Mouse (Mus musculus): Measurements from ENCODE around the gene Cflar. TPM values are rescaled to one million over a fixed set of nuclear protein-coding genes. Genes with fewer than 3 reads are reported as not detected.
"Not testable (repeated sequence)": the region's sequence is repeated elsewhere in the genome, so short reads cannot be mapped to it uniquely, and the experiment has no call there.

Cflar gene
- polyA plus RNA-seq (2012; ENCODE audit: insufficient read depth, insufficient read length, missing spikeins), result 95.8 and 102 TPM in 2 replicates

DNA sequence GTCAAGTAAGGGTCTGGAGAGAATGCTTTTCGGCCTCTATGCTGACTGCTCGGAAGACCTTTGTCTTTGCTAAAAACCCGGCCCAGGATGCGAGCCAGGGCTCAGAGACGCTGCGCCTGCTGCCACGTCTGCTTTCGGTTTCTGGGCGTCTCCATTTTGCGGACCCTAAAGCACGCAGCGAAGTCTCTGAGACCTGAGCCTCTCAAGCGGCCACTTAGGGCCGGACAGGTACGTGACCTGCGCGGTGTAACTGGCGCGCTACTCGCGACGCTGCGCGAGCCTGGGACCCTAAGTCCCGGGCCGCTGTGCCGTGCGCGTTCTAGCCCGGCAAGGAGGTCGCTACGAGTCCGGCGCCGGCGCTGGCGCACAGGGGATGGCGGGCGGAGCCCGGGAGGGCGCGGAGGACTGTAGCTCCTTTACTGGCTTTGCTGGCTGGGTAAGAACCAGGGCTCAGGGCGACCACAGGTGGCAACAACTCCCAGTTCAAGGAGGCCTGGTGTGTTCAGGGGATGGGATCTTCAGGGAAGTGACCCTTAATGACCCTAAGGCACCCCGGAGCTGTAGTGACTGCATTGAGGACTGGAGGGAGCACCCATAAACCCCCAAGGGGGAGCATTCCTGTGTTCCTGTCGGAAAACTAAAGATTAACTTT, at the start of gene Cflar:
Cflar (plus strand) TSS at position 144 of the 652 bp plus-strand sequence.
- peak within 1 kb of the TSS; percentile 93 for H3K27ac ChIP-seq (ENCODE audit: insufficient read depth, low read depth, low read length)
- H3K4me1 ChIP-seq (ENCODE audit: control insufficient read depth, insufficient read depth, low read length), result peaks cover 3% of the 10 kb centered on the region; the same call in 1 of the 2 replicates
- H3K4me3 ChIP-seq (ENCODE audit: insufficient read depth, low read length), result peak within 1 kb of the TSS; percentile 72
- TF ChIP-seq POLR2A (IDR thresholded peaks at IDR 0.05; ENCODE audit: borderline replicate concordance, low read depth, low read length) (no peak), CTCF (IDR thresholded peaks at IDR 0.05; ENCODE audit: low read depth, low read length) (no peak)

GRCm38 (mm10) chr1:58662671-58663070, 48.6 kb upstream of the Cflar start:
- H3K27ac ChIP-seq (ENCODE audit: insufficient read depth, low read depth, low read length), result not testable (repeated sequence)

GRCm38 (mm10) chr1:58663365-58663764, 47.9 kb upstream of the Cflar start:
- peaks cover 12% of the 10 kb centered on the region for H3K4me1 ChIP-seq (ENCODE audit: control insufficient read depth, insufficient read depth, low read length)
- H3K27ac ChIP-seq (ENCODE audit: insufficient read depth, low read depth, low read length); H3K4me3 ChIP-seq (ENCODE audit: insufficient read depth, low read length): not testable (repeated sequence)

More at GRCm38 (mm10) chr1:58662671-58663070, 48.6 kb upstream of the Cflar start:
- not testable (repeated sequence) for H3K4me3 ChIP-seq (ENCODE audit: insufficient read depth, low read length)
- H3K4me1 ChIP-seq (ENCODE audit: control insufficient read depth, insufficient read depth, low read length), result peaks cover 12% of the 10 kb centered on the region

GRCm38 (mm10) chr1:58668191-58668590, 43.1 kb upstream of the Cflar start:
- Histone ChIP-seq H3K4me1 (ENCODE audit: control insufficient read depth, insufficient read depth, low read length) (peaks cover 17% of the 10 kb centered on the region), H3K4me3 (ENCODE audit: insufficient read depth, low read length) (no peak overlapping the region), H3K27ac (ENCODE audit: insufficient read depth, low read depth, low read length) (no peak overlapping the region)
- TF ChIP-seq POLR2A (IDR thresholded peaks at IDR 0.05; ENCODE audit: borderline replicate concordance, low read depth, low read length), result no peak
- no peak for TF ChIP-seq CTCF (IDR thresholded peaks at IDR 0.05; ENCODE audit: low read depth, low read length)

- Histone ChIP-seq H3K4me1 (ENCODE audit: control insufficient read depth, insufficient read depth, low read length) (peaks cover 11% of the 10 kb centered on the region), H3K27ac (ENCODE audit: insufficient read depth, low read depth, low read length) (peak overlapping the region; percentile 59)
- not testable (repeated sequence) for H3K4me3 ChIP-seq (ENCODE audit: insufficient read depth, low read length)
Observed at GRCm38 (mm10) chr1:58669635-58670034, 41.7 kb upstream of the Cflar start.

- no peak overlapping the region for H3K27ac ChIP-seq (ENCODE audit: insufficient read depth, low read depth, low read length)
- no peak overlapping the region for H3K4me3 ChIP-seq (ENCODE audit: insufficient read depth, low read length)
- peaks cover 11% of the 10 kb centered on the region for H3K4me1 ChIP-seq (ENCODE audit: control insufficient read depth, insufficient read depth, low read length)
- TF ChIP-seq CTCF (IDR thresholded peaks at IDR 0.05; ENCODE audit: low read depth, low read length) (no peak), POLR2A (IDR thresholded peaks at IDR 0.05; ENCODE audit: borderline replicate concordance, low read depth, low read length) (no peak)
Observed at GRCm38 (mm10) chr1:58672116-58672515, 39.2 kb upstream of the Cflar start.

- Histone ChIP-seq H3K4me1 (ENCODE audit: control insufficient read depth, insufficient read depth, low read length) (peaks cover 7% of the 10 kb centered on the region), H3K27ac (ENCODE audit: insufficient read depth, low read depth, low read length) (no peak overlapping the region), H3K4me3 (ENCODE audit: insufficient read depth, low read length) (no peak overlapping the region)
- no peak for TF ChIP-seq POLR2A (IDR thresholded peaks at IDR 0.05; ENCODE audit: borderline replicate concordance, low read depth, low read length)
- TF ChIP-seq CTCF (IDR thresholded peaks at IDR 0.05; ENCODE audit: low read depth, low read length), result no peak
Observed at GRCm38 (mm10) chr1:58675011-58675410, 36.3 kb upstream of the Cflar start.

DNA sequence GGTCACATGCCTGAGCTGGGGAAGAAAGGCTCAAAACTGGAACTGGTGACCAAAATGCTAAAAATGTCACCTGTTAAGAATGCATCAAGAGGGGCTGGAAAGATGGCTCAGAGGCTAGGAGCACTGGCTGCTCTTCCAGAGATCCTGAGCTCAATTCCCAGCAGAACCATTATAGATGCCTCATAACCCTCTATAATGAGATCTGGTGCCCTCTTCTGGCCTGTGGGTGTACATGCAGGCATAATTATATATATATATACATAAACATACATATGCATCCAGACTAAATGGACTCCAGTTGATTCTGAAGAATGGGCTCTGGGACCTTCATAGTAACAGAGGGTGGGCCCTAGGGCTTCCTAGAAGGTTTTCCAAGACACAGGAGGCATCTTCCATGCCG, 33.7 kb upstream of the Cflar start:
- no peak overlapping the region for H3K27ac ChIP-seq (ENCODE audit: insufficient read depth, low read depth, low read length)
- H3K4me1 ChIP-seq (ENCODE audit: control insufficient read depth, insufficient read depth, low read length), result peaks cover 2% of the 10 kb centered on the region; the same call in 1 of the 2 replicates
- no peak overlapping the region for H3K4me3 ChIP-seq (ENCODE audit: insufficient read depth, low read length)
- TF ChIP-seq POLR2A (IDR thresholded peaks at IDR 0.05; ENCODE audit: borderline replicate concordance, low read depth, low read length), result no peak
- 0 out of 2 replicates have a peak, but pooled peaks have one; percentile 16 for TF ChIP-seq CTCF (IDR thresholded peaks at IDR 0.05; ENCODE audit: low read depth, low read length)

DNA sequence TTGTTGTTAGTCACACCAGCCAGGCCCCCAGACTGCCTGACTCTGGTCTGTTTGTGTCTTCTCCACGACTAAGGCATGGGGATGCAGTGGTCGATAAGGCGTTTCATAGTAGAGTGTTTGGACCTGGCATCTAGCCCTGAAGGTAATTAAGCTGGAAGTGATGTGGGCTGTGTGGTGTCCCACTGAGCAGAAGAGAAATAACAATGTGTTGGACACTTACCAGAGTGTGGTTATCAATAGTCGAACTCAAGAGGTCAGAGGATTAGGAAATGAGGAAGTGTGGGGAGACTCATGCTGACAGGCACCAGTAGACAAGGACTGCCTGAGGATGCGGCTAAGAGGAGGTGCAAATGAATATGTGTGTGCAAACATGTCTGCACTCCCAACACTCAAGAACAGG, 32.9 kb upstream of the Cflar start:
- H3K4me1 ChIP-seq (ENCODE audit: control insufficient read depth, insufficient read depth, low read length); H3K4me3 ChIP-seq (ENCODE audit: insufficient read depth, low read length); H3K27ac ChIP-seq (ENCODE audit: insufficient read depth, low read depth, low read length): not testable (repeated sequence)

DNA sequence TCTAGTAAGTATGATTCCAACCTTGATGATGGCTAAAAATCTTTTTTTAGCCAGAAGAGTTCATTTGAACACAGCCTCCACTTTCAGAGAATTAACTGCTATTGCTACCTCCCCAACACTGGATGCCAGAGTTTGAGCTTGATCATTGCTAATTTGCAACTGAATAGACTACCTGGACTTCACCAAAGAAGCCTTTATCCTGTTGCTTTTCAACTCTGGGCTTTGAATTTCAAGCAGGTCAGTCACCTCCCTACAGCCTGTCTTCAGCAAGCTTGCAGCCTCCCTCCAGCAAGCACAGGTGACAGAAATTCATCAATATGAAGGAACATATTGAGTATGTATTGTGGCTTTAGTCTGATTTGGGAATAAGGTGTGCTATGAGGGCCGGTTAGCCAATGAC, 21.9 kb upstream of the Cflar start:
- Histone ChIP-seq H3K4me3 (ENCODE audit: insufficient read depth, low read length) (no peak overlapping the region), H3K4me1 (ENCODE audit: control insufficient read depth, insufficient read depth, low read length) (peaks cover 5% of the 10 kb centered on the region), H3K27ac (ENCODE audit: insufficient read depth, low read depth, low read length) (no peak overlapping the region)
- TF ChIP-seq CTCF (IDR thresholded peaks at IDR 0.05; ENCODE audit: low read depth, low read length), result no peak
- no peak for TF ChIP-seq POLR2A (IDR thresholded peaks at IDR 0.05; ENCODE audit: borderline replicate concordance, low read depth, low read length)

Data from bone marrow macrophage, adult 2 months (primary cell).